Mouse (Mus musculus) liver, postnatal 0 days (tissue): Measurements from ENCODE around the gene Prr5l. TPM values are rescaled to one million over a fixed set of nuclear protein-coding genes. Genes with fewer than 3 reads are reported as not detected.

Experiments
- ATAC-seq: fragments of 200-750 bp; cut with Nextera tagmentation; 2 replicates; pipeline ENCODE4 v1.8.0; 2017; ENCODE audit warnings: mild to moderate bottlenecking, moderate library complexity
- DNase-seq: peaks from one replicate; pipeline ENCODE4 v3.0.0-alpha.2; 2016
- H3K27ac ChIP-seq: fragments of 300-500 bp; sonication (generic); 2 replicates; pipeline ENCODE4 v1.5.1; 2014; ENCODE audit warnings: antibody characterized with exemption, moderate library complexity, mild to moderate bottlenecking, low read depth
- H3K27me3 ChIP-seq: fragments of 300-500 bp; sonication (generic); 2 replicates; pipeline ENCODE4 v1.6.1; 2014; ENCODE audit warnings: low read length, control low read depth, mixed read lengths; ENCODE audit not compliant: insufficient read depth
- H3K36me3 ChIP-seq: fragments of 300-500 bp; sonication (generic); replicated peaks from 2 replicates; pipeline ENCODE4 v1.6.1; 2014; ENCODE audit warnings: mild to moderate bottlenecking, control low read depth, low read length, moderate library complexity, mixed read lengths; ENCODE audit not compliant: insufficient read depth
- H3K4me1 ChIP-seq: fragments of 300-500 bp; sonication (generic); 2 replicates; pipeline ENCODE4 v1.6.1; 2014; ENCODE audit warnings: antibody characterized with exemption, mild to moderate bottlenecking, control low read depth; ENCODE audit not compliant: insufficient read depth
- H3K4me2 ChIP-seq: fragments of 300-500 bp; sonication (generic); 2 replicates; pipeline ENCODE4 v1.6.1; 2014; ENCODE audit warnings: low read depth, mild to moderate bottlenecking, low read length, moderate library complexity, mixed read lengths
- H3K4me3 ChIP-seq: fragments of 300-500 bp; sonication (generic); 2 replicates; pipeline ENCODE4 v1.5.1; 2014; ENCODE audit warnings: low read depth, low read length
- H3K9ac ChIP-seq: fragments of 300-500 bp; sonication (generic); replicated peaks from 2 replicates; pipeline ENCODE4 v1.6.1; 2014; ENCODE audit warnings: mild to moderate bottlenecking, moderate library complexity
- H3K9me3 ChIP-seq: fragments of 300-500 bp; sonication (generic); 2 replicates; pipeline ENCODE4 v1.6.1; 2016; ENCODE audit warnings: mild to moderate bottlenecking, control low read depth, low read length, mixed read lengths
- CTCF ChIP-seq: sonication (generic); IDR thresholded peaks from 2 replicates; pipeline ENCODE4 v1.5.1; 2016; ENCODE audit warnings: antibody characterized with exemption, low read depth
- EP300 ChIP-seq: IDR thresholded peaks from 2 replicates; pipeline ENCODE4 v1.6.1; 2016; ENCODE audit warnings: antibody characterized with exemption, low read depth, mild to moderate bottlenecking
- WGBS: fragments of 180-500 bp; shearing (Covaris S2); extraction: QIAGEN DNeasy Blood & Tissue Kit; methylation state at CpG from one replicate; pipeline ENCODE4 v1.1.7; 2014; ENCODE audit not compliant: insufficient replicate concordance; 5-methylcytosine and 5-hydroxymethylcytosine counted together
- polyA plus RNA-seq: library from polyadenylated mRNA; unstranded; fragments of >200 nt; fragmentation: Nextera tagmentation; extraction: Ambion mirVana; gene quantifications from 2 replicates; pipeline ENCODE4 v1.2.1, GENCODE M21; 2015

Gene Prr5l
- polyA plus RNA-seq, 1 experiment from 2014 or later = 4.0 TPM

DNA sequence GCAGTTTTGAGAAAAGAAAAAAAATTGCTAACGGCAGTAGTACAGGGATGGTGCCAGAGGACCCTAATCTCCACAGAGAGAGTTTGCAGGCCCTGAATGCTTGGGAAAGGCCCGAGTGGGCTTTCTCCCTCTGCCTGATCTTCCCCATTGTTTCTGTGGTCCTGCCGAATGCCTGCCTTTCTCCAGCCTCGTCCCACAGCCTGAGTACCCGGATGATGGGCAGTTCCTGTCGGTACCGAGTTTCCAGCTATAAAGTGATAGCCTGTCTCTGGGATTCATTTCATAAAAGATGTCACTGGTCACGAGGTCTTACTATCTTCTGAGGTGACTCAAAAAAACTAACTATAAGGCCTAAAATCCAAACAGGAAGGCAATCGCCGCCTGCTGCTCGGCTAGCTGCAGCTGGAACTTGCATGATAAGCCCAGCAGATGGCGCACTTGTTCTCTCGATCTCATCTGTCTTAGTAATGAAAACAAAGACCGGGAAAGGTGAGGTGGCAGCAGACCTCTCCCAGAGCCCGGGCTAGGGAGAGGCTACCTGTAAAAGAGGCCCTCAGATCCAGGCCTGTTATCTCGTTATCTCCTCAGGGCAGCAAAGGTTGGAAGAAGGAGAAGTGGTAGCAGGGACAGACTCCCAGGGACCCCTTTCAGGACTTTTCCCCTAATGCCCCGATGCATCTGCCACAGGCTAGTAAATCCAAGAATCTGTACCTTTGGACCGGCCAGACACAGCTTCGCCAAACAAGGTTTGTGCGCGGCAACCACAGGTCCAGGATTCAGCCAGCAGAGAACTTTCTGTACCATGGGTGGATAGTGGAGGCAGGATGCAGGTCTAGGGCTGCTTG lies 22.9 kb upstream of the Prr5l start:
- peak overlapping the region; percentile 62 for H3K4me2 ChIP-seq
- 26% methylated on average over 21 of the region's 21 CpGs for WGBS

DNA sequence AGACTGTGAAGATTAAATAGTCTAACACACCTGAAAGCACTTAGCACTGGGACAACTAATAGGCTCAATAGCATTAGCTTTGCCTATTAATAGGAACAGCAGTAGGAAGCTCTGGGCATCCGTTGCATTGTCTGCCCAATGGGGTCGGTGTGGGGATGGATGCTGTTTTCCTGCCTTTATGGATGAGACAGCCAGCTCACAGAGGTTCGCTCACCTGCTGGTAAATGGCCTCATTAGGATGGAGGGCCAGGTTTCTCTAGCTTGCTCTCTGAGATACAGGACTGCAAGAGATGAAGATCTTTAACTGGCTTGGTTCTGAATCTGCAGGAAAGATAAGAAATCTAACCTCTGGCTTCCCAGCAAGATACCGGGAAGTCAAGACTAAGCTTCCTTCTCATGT lies 19.4 kb upstream of the Prr5l start:
- TF ChIP-seq CTCF (no peak), EP300 (no peak)
- H3K9me3 ChIP-seq = no peaks in the 10 kb centered on the region
- no peak overlapping the region for H3K9ac ChIP-seq
- WGBS = 85% methylated on average over 4 of the region's 4 CpGs
- no peak overlapping the region for H3K4me3 ChIP-seq
- DNase-seq (no peak), ATAC-seq (no peak)
- H3K4me2 ChIP-seq = no peak overlapping the region
- no peak overlapping the region for H3K27ac ChIP-seq
- peaks cover 12% of the 10 kb centered on the region for H3K4me1 ChIP-seq
- no peaks in the 10 kb centered on the region for H3K27me3 ChIP-seq
- H3K36me3 ChIP-seq = no peaks in the 10 kb centered on the region

More for the DNA sequence above, 22.9 kb upstream of the Prr5l start:
- Histone ChIP-seq H3K36me3 (no peaks in the 10 kb centered on the region), H3K4me3 (peak overlapping the region; percentile 29), H3K27ac (peak overlapping the region; percentile 67; the same call in 1 of the 2 replicates), H3K27me3 (no peaks in the 10 kb centered on the region), H3K9me3 (no peaks in the 10 kb centered on the region), H3K4me1 (peaks cover 12% of the 10 kb centered on the region), H3K9ac (peak overlapping the region; percentile 48)
- TF ChIP-seq EP300 (no peak), CTCF (peak; percentile 90)
- ATAC-seq = peak; percentile 81
- DNase-seq = peak; percentile 81

DNA sequence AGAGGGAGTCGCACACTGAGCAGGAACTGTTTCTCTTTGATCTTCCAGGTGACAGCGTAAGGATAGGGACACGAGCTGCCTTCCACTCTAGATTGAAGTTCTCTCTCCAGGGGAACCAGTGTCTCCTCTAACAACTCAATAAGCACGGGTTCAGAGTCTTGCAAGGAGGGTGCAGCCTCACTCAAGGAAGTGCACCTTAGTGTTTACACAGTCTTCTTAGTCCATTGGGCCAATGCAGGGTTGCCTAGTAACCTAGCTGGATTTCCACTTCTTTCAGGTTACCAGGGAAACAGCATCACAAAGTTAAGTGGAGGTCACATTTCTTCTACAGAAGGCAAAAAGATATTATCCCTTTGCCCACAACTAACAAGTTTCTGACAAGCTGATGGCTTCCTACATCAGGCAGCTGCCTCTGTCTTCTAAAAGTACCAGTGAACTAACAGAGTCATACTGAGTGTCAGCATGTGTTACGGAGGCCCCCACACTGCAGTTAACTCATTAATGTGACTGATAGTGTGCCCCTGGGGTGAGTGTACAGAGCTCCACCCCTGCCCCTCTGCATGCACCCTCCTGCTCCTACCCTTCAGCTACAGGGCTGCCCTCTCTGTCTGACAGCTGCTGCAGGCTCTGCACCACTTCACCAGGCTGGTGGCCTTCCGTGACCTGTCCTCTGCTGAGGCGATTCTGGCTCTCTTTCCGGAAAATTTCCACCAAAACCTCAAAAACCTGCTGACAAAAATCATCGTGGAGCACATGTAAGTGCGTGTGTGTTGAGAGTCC lies 13.8 kb upstream of the Prr5l start:
- Histone ChIP-seq H3K27me3 (no peaks in the 10 kb centered on the region), H3K4me1 (no peaks in the 10 kb centered on the region), H3K36me3 (no peaks in the 10 kb centered on the region; the same call in 1 of the 2 replicates), H3K9ac (no peak overlapping the region), H3K27ac (no peak overlapping the region), H3K9me3 (no peaks in the 10 kb centered on the region), H3K4me2 (no peak overlapping the region), H3K4me3 (no peak overlapping the region)
- WGBS = 76% methylated on average over 10 of the region's 10 CpGs
- no peak for TF ChIP-seq CTCF
- TF ChIP-seq EP300 = no peak
- DNase-seq = no peak
- ATAC-seq = no peak

DNA sequence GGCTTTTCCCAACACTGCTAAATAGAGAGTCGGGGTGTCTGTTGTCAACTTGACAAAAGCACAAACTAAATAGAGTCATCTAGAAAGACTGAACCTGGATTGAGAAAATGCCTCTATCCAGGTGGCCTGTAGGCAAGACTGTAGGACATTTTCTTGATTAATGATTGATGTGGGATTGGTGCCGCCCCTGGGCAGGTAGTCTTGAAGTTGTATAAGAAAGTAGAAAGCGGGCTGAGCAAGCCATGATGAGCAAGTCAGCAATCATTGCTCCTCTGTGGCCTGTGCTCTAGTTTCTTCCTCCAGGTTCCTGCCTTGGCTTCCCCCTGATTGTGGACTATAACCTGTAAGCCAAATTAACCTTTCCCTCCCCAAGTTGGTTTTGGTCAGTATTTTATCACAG lies 11.3 kb upstream of the Prr5l start:
- 79% methylated on average over 3 of the region's 3 CpGs for WGBS
- no peaks in the 10 kb centered on the region for H3K4me1 ChIP-seq
- no peaks in the 10 kb centered on the region for H3K27me3 ChIP-seq
- H3K36me3 ChIP-seq = no peaks in the 10 kb centered on the region; the same call in 1 of the 2 replicates
- TF ChIP-seq CTCF (no peak), EP300 (no peak)
- ATAC-seq (no peak), DNase-seq (no peak)
- H3K9ac ChIP-seq = no peak overlapping the region
- no peak overlapping the region for H3K4me3 ChIP-seq
- H3K27ac ChIP-seq = no peak overlapping the region
- no peaks in the 10 kb centered on the region for H3K9me3 ChIP-seq
- H3K4me2 ChIP-seq = no peak overlapping the region

DNA sequence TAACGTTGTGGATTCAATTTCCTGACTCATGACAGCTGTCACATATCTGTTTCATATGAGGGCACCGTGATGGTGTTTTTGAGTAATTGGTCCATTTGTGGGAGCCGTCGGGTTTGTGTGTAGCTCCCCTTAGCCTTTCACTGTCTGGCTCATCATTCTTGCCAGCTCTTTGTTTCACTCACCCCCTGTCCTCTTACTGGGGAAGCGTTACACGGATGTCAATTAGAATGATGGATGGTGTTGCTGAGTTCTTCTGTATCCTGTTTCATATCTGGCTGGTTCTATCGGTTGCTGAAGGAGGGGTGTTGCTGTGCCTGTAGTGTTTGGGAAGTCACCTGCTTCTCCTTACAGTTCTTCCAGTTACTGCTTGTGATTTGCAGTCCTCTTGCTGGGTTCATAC lies 8.3 kb upstream of the Prr5l start:
- no peaks in the 10 kb centered on the region for H3K9me3 ChIP-seq
- peaks cover 8% of the 10 kb centered on the region for H3K4me1 ChIP-seq
- no peak overlapping the region for H3K27ac ChIP-seq
- TF ChIP-seq EP300 = no peak
- no peak for TF ChIP-seq CTCF
- no peaks in the 10 kb centered on the region for H3K27me3 ChIP-seq
- no peak for ATAC-seq
- 38% methylated on average over 7 of the region's 7 CpGs for WGBS
- no peak for DNase-seq
- no peaks in the 10 kb centered on the region; the same call in 1 of the 2 replicates for H3K36me3 ChIP-seq
- H3K4me2 ChIP-seq = no peak overlapping the region
- H3K9ac ChIP-seq = no peak overlapping the region
- no peak overlapping the region for H3K4me3 ChIP-seq

DNA sequence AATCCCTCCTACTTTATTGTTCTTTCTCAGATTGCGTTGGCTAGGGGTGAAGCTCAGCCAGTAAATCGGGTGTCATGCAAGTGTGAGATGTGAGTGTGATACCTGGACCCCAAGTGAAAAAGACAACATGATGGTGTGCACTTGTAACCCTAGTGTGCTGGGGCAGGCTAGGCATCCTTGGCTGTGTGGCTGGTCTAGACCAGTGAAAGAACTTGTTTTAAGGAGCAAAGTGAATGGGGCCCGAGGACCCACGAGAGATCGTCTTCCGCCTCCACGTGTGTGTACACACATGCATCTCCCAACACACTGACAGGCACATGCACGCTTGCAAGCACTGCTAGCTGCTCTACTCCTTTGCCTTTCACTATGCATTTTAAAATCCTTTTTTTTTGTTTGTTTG lies 6.1 kb upstream of the Prr5l start:
- no peak overlapping the region for H3K4me3 ChIP-seq
- no peak overlapping the region for H3K27ac ChIP-seq
- no peaks in the 10 kb centered on the region for H3K36me3 ChIP-seq
- no peak overlapping the region for H3K9ac ChIP-seq
- WGBS = 88% methylated on average over 8 of the region's 8 CpGs
- DNase-seq = no peak
- ATAC-seq = no peak
- H3K9me3 ChIP-seq = no peaks in the 10 kb centered on the region
- no peak overlapping the region for H3K4me2 ChIP-seq
- H3K4me1 ChIP-seq = peaks cover 8% of the 10 kb centered on the region
- no peak for TF ChIP-seq EP300
- no peak for TF ChIP-seq CTCF
- H3K27me3 ChIP-seq = no peaks in the 10 kb centered on the region
